Mouse (Mus musculus) hematopoietic stem cell, adult 5-6 weeks (primary cell): ENCODE results near the gene Plod1. TPM values are rescaled to one million over a fixed set of nuclear protein-coding genes. Genes with fewer than 3 reads are reported as not detected.
"Not testable (repeated sequence)": the region's sequence is repeated elsewhere in the genome, so short reads cannot be mapped to it uniquely, and the experiment has no call there.

Experiments
- ATAC-seq, 2 experiments: fragments of 125-278 bp in 1 of 2; replicated peaks in 1 of 2; 2 replicates each; pipeline ENCODE4 v1.8.0; 2016 to 2017; ENCODE audit warnings: inconsistent platforms in 2 of 2, mild to moderate bottlenecking in 2 of 2, moderate number of reproducible peaks in 2 of 2, low read depth in 1 of 2, moderate TSS enrichment in 1 of 2; ENCODE audit not compliant: low FRiP score in 2 of 2, poor library complexity in 2 of 2, severe bottlenecking in 2 of 2, insufficient read depth in 1 of 2, low TSS enrichment in 1 of 2
- total RNA-seq: library from RNA; stranded (forward); fragments of 172-1452, 232-1000 nt; gene quantifications from 2 replicates; pipeline ENCODE4 v1.2.3, GENCODE M21; 2017

The Plod1 gene
- total RNA-seq, 1 experiment from 2014 or later = 11.4 TPM

DNA sequence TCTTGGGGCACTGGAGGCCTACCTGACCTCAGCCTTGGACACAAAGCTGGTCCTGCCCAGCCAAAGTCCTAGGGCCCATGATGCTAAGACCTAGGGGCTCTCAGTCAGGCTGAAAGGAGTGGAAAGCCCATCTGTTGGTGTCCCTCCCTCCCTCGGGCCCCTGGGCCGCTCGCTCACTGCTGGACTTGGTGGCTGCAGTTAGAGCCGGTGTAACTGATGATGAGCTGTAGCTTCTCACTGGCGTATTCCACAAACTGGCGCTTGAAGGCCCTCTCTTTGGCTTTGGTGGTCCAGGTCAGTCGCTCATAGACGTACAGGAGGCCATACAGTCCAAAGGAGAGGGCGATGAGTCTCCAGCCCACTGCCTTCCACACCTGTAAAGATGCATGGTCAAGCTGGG, 58.0 kb downstream of the Plod1 start:
- ATAC-seq = no peak

DNA sequence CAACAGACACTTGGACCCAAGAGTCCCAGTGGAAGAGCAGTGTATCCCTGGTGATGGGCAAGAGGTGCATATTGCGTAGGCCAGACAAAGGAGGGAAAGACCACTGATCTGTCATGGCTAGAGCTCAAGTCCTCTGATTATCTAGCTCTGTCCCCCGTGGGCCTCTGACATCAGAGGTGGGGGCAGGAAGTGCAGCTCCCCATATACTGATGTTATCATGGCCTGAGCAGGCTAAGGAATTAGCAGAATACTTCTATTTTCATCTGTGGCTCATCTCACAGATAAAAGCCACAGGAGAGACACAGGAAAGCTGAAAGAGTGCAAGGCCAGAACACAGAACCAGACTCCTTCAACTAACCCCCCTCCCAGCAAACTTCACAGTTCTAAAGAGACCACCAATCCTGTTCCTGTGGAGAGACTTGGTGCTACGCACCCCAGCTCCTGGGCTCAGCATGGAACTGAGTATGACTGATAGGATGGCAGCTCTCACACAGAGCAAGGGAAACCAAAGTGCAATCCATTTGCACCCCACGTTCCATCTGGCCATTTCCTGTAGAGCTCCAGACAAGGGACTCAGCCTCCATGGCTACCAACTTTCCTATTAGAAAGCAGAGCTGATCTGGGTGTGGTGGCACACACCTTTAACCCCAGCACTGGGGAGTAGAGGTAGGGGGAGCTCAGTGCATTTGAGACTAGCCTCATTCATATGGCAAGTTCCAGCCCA, 60.6 kb downstream of the Plod1 start:
- no peak for ATAC-seq

DNA sequence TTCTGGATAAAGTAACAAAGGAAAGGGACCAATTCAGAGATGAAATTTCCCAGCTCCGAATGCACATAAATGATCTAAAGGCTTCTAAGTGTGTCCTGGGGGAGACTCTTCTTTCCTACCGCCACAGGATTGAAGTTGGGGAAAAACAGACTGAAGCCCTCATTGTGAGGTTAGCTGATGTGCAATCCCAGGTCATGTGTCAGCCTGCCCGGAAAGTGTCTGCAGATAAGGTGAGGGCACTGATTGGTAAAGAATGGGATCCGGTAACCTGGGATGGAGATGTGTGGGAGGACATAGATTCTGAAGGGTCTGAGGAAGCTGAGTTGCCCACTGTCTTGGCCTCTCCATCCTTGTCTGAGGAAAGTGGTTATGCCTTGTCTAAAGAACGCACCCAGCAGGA, 67.3 kb downstream of the Plod1 start:
- no peak for ATAC-seq

DNA sequence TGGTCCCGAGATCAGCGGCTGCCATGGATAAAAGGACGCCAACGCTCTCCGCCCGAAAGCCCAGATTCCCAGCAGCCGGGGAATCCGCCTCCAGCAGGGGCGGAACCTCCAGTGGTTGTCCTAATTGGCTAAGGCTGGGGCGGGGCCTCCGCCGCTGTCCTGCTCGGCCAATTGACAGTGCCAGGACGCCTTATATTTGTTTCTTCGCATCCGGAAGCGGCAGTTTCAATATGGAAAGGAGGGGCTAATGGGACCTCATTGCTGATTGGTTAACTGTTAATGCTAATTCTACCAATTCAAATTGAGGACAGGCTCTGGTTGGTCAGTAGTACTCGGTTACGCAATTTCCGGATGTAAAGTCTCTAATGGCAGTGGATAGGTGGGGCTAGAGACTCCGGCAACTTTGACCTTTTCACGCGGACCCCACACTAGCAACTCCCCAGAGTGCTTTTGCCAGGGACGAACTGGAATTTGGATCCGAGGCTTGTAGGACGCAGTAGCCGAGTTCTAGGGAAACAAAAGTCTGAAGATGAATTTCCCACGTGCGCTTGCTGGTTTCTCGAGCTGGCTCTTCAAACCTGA, 68.0 kb downstream of the Plod1 start, which contains the start of the genes Miip and Fv1:
Gene Miip, minus strand, starts transcription at position 367 of the 582 bp plus-strand sequence.
Gene Fv1, plus strand, starts transcription at position 530 of the 582 bp plus-strand sequence.
- ATAC-seq = peak; percentile 94 to 97

DNA sequence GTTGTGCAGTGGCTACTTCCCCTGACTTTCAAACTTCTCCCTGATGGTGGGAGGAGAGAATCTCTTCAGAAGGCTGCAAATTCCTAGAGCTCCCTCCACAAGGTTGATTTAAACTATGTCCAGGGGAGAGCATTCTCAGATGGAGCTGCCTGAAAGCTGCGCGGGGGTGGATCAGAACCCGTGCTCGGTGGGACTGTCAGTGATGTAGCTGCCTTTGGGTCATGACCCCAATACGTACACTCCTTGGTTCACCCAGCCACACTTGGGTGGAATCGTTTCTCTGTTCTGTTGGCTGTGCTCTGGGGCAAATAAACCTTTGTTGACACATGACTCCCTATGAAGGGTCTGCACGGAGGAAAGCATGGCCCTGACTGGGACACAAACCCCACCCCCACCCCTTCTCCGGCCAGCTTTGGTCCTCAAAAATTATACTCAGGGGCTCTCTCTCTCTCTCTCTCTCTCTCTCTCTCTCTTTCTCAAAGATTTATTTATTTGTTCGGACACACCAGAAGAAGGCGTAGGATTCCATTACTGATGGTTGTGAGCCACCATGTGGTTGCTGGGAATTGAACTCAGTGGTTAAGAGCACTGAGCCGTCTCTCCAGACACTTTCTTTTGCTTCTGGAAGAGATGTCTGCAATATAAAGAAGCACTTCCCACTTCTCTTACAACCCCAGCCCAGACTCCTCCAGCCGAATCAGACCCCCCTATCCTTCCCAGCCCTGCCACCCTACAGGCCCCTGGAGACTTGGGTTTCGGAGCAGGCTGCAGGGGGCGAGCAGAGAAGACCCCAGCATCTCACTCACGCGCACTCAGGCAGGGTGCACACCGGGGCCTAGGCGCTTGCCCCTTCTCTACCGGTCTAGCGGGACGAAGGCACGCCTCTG, 68.8 kb downstream of the Plod1 start:
- ATAC-seq = peak in 1 of 2 experiments; percentile 24; a peak in 1 of 4 replicates

DNA sequence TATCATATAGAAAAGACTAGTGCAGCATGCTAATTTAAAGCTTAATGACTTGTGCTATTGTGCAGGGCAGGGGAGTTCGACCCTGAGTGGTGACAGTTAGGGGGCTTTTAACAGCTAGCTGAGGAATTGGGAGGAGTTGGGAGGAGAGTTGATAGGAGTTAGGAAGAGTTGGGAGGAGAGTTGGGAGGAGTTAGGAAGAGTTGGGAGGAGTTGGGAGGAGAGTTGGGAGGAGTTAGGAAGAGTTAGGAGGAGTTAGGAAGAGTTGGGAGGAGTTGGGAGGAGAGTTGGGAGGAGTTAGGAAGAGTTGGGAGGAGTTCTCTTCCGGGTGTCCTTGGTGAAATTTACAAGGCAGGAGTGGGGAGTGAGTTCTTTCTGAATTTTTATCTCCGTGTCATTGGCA, 69.8 kb downstream of the Plod1 start:
- not testable (repeated sequence) for ATAC-seq

DNA sequence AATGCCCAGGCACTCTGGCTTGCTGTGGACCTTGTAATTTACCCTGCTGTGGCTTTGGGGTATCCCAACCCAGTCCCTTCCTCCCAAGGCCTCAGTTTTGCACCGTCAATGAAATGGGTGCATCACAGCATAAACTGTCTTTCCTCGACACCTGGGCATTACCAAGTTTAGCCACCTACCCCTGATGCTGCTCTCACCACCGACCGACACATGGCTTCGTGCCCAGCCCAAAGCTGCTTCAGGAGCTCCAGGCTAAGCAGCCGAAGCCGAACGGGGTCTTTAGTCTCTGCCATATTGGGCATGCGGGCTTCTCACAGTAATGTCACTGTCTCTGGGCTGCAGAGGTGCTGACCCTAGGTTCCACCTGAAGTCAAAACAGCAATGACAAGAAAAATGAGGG, 70.5 kb downstream of the Plod1 start:
- no peak for ATAC-seq

DNA sequence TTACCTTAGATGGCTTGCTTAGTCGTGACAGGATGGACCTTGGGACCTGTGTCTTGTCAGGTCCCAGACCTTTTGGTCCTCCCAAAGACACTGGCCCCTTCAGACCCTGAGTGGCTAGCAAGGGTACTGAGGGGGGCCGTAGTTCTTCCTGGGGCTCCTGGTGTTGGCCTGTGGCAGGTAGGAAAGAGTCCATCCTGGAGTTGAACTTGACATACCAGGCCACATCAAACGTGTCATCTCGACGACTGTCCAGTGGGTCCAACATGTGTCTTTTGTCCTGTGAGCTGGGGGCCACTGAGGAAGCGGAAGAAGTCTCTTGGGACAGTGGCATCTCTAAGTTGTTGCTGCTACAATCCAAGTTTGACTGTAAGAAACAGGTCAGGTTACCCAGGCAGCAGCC, 70.9 kb downstream of the Plod1 start:
- ATAC-seq = no peak

DNA sequence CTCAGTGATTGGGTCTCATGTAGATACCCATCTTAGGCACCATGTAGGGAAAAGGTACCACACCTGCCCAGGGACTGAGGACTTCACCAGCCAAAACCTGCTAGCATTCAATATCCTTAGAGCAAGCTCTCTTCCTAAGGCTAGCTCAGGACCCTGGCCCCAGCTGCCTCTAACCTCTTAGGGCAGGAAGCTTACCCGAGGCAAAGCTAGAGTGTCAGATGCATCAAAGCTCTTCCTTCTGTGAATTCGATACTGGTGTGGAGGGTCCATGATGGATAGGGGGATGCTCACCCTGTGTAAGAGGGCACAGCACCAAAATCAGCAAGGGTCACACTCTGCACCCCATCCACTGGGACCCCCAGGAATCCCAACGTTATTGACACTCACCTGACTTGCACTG, 74.5 kb downstream of the Plod1 start:
- ATAC-seq = no peak

Other genes with a start within 250 kb of the Plod1 start
- 0.69 and 1.0 TPM in 2 replicates for gene Zfp534, start 234.2 kb downstream of the Plod1 start, total RNA-seq
- 42.7 and 60.9 TPM in 2 replicates for gene Zfp984, start 127.0 kb downstream of the Plod1 start, total RNA-seq
- 12.8 and 16.1 TPM in 2 replicates for gene Zfp933, start 88.4 kb downstream of the Plod1 start, total RNA-seq
- gene Miip, start 68.0 kb downstream of the Plod1 start, total RNA-seq = 29.5 and 39.4 TPM in 2 replicates
- 18.2 and 19.9 TPM in 2 replicates for gene Fv1, start 67.8 kb downstream of the Plod1 start, total RNA-seq
- 27.5 and 29.5 TPM in 2 replicates for gene Mfn2, start 32.1 kb downstream of the Plod1 start, total RNA-seq
- 25.0 and 31.0 TPM in 2 replicates for gene 2510039O18Rik, start 4.1 kb upstream of the Plod1 start, total RNA-seq
- gene Nppb, start 49.0 kb upstream of the Plod1 start, total RNA-seq = not detected in 2 replicates
- gene Nppa, start 64.0 kb upstream of the Plod1 start, total RNA-seq = not detected in 2 replicates
- 4.3 TPM in 2 replicates for gene Clcn6, start 102.1 kb upstream of the Plod1 start, total RNA-seq
- gene Mthfr, start 102.3 kb upstream of the Plod1 start, total RNA-seq = 4.1 and 11.3 TPM in 2 replicates
- 42.2 and 44.9 TPM in 2 replicates for gene Agtrap, start 151.3 kb upstream of the Plod1 start, total RNA-seq
- gene Mad2l2, start 193.6 kb upstream of the Plod1 start, total RNA-seq = 4.1 and 10.3 TPM in 2 replicates
- gene Draxin, start 193.9 kb upstream of the Plod1 start, total RNA-seq = not detected in 2 replicates
- gene Fbxo6, start 215.4 kb upstream of the Plod1 start, total RNA-seq = 6.2 and 13.1 TPM in 2 replicates
- gene Fbxo44, start 223.7 kb upstream of the Plod1 start, total RNA-seq = 3.9 and 4.1 TPM in 2 replicates
- gene Fbxo2, start 223.9 kb upstream of the Plod1 start, total RNA-seq = not detected in 2 replicates